Mouse (Mus musculus): Measurements from ENCODE around the gene Raf1.

GRCm38 (mm10) chr6:115649792-115650365, 26.6 kb downstream of the Raf1 start:
- TF ChIP-seq CTCF (IDR thresholded peaks at IDR 0.05; ENCODE audit: low read depth, low read length) (no peak), GATA2 (IDR thresholded peaks at IDR 0.05; ENCODE audit: borderline replicate concordance, low read depth, low read length) (no peak), GATA1 (IDR thresholded peaks at IDR 0.05; ENCODE audit: borderline replicate concordance, low read length) (no peak)
